Mouse (Mus musculus): ENCODE measurements around the gene Adcy9.
A peak's percentile ranks its signal among the peaks of the same experiment; 100 is the strongest.

The Adcy9 gene

DNA sequence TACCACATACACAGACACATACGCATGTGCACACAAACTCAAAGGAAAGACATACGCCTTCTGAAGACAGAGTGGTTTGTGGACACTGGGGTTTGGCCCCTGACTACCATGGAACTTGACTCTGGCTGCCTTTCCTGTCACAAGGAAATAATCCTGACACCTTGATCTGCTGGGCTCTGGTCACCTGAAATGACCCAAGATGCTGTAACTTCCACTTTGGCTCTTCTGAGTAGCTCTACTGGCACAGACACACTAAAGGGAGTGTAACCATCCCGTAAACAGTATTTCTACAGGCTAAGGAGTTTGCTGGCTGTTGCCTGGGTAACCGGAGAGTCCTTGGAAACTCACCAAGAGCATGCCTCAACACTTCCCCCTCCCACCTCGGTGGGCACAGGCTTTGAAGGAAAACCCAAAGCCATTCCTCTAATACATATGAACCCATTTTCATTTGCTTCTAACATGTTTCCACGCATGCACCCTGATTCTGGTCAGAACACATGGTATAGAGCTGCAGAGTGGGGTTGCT is 102.2 kb downstream of the Adcy9 start:
- DNase-seq (ENCODE audit: low spot score) = no peak

DNA sequence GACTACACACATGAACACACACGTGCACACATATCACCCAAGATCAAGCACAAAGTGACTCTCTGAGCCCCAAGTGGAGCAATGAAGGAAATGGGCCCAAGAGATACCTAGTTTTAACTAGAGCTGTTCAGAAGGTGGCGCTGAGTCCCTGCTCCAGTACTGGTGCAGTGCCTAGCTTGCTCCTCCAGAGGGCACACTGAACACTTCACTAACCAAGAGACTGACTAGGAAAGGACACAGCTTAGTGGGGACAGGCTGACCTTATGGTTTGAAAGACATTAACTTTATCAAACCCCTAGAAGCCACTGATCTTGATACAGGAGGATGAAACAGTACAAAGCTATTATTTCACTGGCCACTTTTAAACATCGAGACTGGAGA is 104.2 kb downstream of the Adcy9 start:
- DNase-seq (ENCODE audit: low spot score) = peak; percentile 95

DNA sequence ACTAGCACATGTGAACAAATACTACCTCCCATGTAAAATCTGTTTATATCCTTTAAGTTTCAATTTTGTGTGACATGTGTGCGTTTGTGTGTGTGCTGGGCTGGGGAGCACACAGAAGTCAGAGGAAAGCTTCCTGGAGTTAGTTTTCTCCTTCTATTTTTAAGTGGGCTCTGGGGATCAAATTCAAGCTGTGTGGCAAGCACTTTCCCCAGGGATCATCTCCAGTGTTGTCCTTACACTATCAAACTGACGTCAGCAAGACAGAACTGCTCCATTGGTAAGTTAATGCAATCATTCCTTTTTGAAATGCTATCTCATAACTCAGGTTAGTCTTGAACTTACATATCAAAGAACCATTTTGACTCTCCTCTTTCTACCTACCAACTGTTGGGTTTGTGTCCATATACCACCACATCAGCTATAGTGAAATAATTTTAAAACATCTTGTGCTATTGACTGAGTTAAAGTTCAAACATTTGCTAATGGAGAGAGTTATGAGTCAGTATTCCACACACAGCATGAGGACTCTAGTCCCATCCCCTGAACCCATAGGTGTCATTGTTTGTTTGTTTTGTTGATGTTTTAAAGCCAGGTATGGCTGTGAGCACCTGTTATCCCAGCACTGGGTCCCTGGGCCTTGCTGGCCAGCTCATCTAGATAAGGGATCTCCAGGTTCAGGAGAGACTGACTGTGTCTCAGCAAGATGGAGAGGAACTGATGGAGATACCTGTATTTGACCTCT is 104.8 kb downstream of the Adcy9 start:
- no peak for DNase-seq (ENCODE audit: low spot score)

DNA sequence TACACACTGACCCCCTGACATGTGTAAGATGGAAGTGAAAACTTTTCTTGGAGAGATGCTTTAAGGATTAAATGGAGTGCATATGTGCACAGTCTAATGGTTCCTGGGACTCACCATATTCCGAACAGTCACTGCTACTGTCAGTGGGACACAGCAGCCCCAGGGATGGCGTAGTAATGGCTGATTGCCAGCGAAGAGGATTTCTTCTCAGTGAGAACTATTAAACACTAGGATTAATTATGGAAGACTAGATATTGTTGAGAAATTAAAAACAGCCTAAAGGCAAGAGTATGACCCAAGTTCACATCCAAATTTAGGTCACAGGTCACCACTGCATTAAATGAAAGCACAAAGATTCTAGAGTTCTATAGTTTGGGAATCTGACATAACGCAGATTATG is 105.4 kb downstream of the Adcy9 start:
- DNase-seq (ENCODE audit: low spot score) = no peak

DNA sequence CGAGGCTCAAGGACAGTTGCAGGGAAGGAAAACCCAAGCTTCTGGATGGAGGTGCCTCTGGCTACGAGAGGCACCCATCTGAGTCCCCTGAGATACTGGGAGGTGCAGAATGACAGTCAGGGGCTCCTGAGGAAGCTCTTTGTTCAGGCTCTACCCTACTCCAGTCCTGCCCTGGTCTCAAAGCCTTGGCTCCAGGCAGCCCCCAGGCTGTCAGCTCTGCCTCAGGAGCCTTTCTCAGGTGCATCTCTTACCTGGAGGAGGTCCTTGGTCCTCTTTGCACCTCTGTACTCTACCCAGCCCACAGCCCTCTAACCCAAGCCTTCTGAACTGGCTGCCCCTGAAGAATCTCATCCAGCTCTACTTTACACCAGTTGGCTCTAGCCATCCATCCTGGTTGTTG is 108.3 kb downstream of the Adcy9 start:
- no peak for DNase-seq (ENCODE audit: low spot score)

DNA sequence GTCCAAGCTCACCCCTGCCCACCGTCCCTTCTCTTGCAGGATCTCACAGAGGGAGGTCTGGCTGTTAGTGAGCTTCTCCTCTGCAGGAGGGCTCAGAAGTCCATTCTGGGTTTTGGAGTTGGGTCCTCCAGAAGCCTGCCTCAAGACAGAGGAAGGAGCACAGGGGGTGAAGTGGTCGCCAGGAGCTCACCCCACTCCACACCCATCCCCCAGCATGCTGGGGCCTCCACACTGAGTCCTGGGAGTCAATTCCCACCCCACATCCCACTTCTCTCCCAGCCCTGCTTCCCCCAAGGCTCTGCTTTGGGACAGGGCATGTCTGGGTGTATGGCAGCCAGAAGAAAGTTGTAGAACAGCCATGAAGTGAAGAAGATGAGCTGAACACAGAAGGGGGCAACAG is 108.7 kb downstream of the Adcy9 start:
- DNase-seq (ENCODE audit: low spot score) = no peak

DNA sequence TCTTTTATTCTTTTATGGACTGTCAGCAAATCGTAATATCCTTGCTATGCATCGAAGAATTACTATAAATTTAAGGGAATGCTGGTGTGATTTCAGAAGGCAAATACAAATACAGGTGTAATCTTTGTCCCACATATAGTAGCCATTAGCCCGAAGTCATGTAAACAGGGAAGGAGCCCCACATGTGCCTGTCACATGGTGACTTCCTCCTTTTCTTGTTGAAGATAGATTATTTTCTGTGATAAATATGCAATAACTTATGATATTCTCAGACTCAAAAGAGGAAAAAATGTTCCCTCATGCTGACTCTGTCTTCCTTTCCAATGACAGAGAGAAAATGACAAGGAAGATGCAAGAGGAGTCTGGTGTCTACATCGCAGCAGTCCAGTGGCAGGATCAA is 112.5 kb downstream of the Adcy9 start:
- no peak for DNase-seq (ENCODE audit: low spot score)

GRCm38 (mm10) chr16:4304176-4304922 is 115.9 kb downstream of the Adcy9 start:
- DNase-seq (ENCODE audit: low spot score) = peak; percentile 53

GRCm38 (mm10) chr16:4303554-4303953 is 116.7 kb downstream of the Adcy9 start:
- DNase-seq (ENCODE audit: low spot score) = no peak

DNA sequence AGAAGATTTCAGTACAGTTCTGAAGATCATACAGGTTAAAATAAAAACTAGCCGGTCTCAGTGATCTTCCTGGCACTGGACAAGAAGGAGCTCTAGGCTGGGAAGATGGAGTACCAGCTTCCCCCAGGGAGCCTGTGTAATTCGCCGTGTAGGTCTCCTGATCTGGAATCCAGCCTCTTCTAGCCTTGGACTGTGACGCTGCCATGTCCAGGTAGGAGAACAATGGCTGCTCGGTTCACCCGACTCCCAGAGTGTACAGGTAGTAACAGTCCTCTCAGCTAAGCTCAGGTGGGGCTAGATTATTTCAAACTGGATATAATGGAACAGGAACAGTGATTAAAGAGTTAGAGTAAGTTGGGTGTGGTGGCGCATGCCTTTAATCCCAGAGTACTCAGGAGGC is 120.0 kb downstream of the Adcy9 start:
- DNase-seq (ENCODE audit: low spot score) = no peak

DNA sequence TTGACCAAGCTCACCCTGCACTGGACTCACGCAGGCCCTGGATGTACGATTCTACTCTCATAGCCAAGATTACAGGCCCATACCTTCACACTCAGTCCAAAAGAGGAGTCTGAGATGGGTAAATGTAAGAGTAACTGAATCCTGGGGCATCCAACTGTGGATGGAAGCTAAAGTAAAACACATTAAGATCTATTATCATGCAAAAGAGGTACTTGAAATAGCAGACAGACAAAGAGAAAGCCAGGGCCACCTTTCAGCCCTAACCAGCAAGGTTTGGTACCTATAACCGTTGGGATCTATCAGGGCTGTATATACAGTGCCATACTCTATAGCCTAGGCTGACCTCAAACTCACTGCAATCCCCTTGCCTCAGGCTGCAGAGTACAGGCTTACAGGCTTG is 127.0 kb downstream of the Adcy9 start:
- no peak for DNase-seq (ENCODE audit: low spot score)

DNA sequence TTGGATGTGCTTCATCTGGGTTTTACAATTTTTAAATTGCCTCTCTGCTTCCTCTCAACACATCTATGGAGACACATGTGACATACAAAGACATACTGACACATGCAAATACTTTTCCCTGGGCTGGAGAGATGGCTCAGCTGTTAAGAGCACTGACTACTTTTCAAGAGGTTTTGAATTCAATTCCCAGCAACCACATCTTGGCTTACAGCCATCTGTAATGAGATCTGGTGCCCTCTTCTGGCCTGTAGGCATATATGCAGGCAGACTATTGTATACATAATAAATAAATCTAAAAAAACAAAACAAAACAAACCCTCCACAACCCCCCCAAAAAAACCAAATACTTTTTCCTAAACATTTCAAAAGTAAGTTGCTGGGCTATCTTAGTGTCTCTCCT is 130.8 kb downstream of the Adcy9 start:
- DNase-seq (ENCODE audit: low spot score) = peak; percentile 66

DNA sequence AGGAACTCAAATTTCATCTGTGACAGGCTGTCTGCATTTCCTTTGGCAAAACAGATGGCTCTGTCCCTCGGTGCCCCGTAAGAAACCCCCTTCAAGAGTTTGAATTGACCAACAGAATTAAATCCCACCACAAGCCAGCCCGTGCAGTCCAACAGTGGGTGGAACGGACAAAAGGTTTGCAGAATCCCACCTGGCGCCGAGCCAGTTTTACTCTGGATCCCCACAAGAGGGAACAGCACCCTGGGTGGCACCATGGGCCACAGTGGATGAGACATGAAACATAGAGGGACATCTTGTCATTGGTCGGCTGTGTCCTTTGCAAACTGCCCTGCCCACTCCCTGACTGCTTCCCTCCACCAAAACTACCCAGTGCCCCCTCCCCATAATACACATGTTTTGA is 133.7 kb downstream of the Adcy9 start:
- DNase-seq (ENCODE audit: low spot score) = no peak

DNA sequence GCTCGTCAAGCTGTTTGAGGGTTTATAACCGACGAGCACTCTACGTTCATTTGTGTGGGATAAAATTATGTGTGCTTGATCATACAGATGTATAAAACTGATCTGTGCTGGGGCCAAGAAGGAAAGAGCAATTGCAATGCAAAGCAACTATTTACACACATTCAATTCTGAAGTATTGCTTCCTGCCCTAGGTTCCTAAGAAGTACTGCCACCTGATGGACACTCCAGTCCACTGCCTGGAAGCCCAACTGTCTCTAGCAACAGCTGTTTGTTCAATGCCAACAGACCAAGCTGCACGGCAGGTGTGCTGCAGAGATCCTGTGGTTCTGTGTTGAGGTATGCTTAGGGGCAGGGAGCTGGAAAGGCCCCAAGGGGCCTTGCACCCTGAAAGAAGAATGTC is 135.0 kb downstream of the Adcy9 start:
- peak; percentile 79 for DNase-seq (ENCODE audit: low spot score)

DNA sequence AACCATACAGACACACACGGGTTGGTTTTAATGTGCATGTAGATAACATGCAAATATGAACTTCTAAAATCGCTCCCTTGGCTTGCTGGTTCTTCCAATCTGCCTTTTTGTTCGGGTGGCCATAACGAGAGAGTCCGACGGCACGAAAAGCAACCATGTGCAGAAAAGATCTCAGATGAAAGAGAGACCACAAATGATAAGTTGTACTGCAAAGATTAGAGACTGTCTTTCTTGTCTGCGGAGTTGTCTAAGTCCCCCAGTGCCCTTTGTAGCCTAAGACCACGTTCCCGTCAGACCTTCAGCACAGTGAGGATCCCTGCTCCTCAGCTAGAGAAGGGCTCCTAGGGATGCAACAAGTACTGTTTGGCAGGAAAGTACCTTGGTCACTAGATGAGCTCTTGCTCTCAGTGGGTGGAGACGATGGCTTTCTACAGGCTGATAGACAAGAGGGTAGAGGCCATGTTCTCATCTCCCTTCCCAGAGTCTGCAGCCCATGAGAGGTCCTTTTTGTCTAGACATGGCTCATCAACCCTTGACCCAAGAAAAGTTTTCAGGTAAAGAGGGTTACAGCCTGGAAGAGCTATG is 136.9 kb downstream of the Adcy9 start:
- DNase-seq (ENCODE audit: low spot score) = no peak

DNA sequence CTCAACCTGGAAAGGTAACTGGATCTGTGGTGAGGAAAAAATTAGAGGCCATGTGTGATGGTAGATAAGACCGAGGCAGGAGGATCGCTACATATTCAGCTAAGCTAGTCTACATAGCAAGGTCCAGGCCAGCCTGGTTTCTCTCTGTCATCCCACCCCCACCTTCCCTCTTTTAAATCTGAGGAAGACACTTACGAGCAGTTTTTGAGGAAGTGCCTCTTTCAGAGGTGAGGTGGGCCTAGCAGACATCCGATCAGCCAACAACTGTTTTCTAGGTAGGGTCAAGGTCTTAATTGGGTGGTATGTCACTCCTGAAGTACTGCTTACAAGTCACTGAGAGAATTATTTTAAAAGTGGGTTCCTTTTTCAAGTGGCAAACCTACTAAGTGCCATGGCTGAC is 138.8 kb downstream of the Adcy9 start:
- no peak for DNase-seq (ENCODE audit: low spot score)

DNA sequence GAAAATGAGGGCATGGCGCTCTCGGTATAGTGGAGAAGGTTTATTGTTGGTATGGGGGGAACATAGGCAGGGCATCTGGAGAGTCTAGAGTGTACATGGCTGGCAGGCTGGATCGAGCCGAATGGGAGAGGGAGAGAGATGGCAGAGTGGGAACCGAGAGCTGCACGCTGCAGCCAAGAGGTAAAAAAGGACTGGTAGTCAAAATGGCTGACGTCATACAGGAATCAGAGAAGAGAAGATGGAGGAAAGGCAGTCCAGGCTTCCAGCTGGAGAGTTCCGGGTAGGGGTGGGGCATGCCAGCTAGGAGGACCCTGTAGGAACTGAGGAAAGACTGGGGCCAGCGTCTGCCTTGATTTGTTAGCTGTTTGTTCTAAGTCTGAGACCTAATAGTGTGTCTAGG is 139.3 kb downstream of the Adcy9 start:
- DNase-seq (ENCODE audit: low spot score) = no peak

DNA sequence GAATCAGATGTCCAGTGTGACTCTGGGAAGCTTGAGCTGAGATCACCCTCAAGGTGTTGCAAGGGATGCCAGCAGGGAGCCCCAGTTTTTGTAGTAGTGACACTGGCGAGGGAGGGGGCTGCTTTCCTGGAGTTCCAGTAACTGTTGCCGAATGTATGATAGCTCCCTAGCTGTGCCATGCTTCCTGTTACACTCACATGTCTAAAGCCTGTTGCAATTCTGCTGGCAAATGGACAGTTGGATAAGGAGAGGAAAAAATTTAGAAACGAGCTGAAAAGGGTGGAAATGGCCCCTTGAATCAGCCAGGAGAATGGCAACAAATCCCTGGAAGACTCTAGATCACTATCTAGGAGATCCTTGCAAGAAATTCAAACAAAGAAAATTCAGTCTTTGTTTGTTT is 140.7 kb downstream of the Adcy9 start:
- DNase-seq (ENCODE audit: low spot score) = peak; percentile 84

DNA sequence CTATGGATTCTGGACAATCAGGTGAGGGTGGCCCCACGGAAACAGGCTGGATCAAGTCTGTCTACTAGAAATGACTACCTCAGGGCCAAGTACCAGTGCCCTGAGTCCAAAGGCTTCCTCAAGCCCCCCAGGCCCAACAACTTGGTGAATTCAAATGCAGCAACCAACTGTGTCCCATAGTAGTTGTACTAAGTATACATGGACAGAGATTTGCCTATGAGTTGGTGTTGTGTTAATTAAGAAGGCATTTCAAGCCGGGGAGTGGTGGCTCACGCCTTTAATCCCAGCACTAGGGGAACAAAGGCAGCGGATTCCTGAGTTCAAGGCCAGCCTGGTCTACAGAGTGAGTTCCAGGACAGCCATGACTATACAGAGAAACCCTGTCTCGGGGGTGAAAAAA is 143.7 kb downstream of the Adcy9 start:
- DNase-seq (ENCODE audit: low spot score) = no peak

DNA sequence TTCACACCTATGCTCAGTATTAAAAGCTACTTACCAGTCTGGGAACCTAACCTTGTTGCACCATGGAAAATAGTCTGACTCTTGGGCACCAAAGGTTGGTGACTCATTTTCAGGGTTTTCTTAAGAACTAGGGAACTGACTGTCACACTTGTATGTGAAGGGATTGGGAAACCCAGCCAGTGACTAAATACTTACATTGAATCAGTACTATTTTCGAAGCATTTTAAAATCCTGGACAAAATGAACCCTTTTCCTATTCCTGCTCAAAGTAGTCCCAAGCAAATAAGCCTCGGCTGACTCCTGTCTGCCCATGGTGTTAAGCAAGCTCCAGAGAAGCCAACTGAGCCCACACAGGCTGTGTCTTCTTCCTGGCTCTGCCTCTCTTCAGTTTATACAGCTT is 144.1 kb downstream of the Adcy9 start:
- peak; percentile 68 for DNase-seq (ENCODE audit: low spot score)

GRCm38 (mm10) chr16:4273702-4274476 is 146.4 kb downstream of the Adcy9 start:
- peak; percentile 99 for DNase-seq (ENCODE audit: low spot score)

GRCm38 (mm10) chr16:4272254-4272653 is 148.0 kb downstream of the Adcy9 start:
- DNase-seq (ENCODE audit: low spot score) = no peak
